Mouse (Mus musculus) ES-E14 (cell line): Measurements from ENCODE around the gene Sfta2. TPM values are rescaled to one million over a fixed set of nuclear protein-coding genes. Genes with fewer than 3 reads are reported as not detected.

Experiments
- DNase-seq: peaks from one replicate; pipeline ENCODE4 v3.0.0-alpha.2; 2013; ENCODE audit warnings: low read depth, low spot score
- H3K27ac ChIP-seq: 2 replicates; pipeline ENCODE4 v1.5.1; 2012; ENCODE audit warnings: low read depth, mild to moderate bottlenecking, low read length, moderate library complexity, mixed read lengths; ENCODE audit not compliant: poor library complexity, insufficient read depth, severe bottlenecking
- H3K36me3 ChIP-seq: 2 replicates; pipeline ENCODE4 v1.6.1; 2012; ENCODE audit warnings: mild to moderate bottlenecking, low read length, moderate library complexity, mixed read lengths; ENCODE audit not compliant: control insufficient read depth, poor library complexity, insufficient read depth, severe bottlenecking
- H3K4me1 ChIP-seq, 2 experiments: fragments of 150-350 bp in 1 of 2; sonication (generic) in 1 of 2; 2 replicates each; pipeline ENCODE4 v1.6.1; 2012; ENCODE audit warnings: low read length in 2 of 2, mild to moderate bottlenecking in 1 of 2, mixed read lengths in 1 of 2; ENCODE audit not compliant: control insufficient read depth in 2 of 2, insufficient read depth in 2 of 2, poor library complexity in 1 of 2
- H3K4me3 ChIP-seq, 2 experiments: fragments of 150-350 bp in 1 of 2; sonication (generic) in 1 of 2; 2 replicates each; pipeline ENCODE4 v1.5.1; 2012; ENCODE audit warnings: low read length in 2 of 2, low read depth in 1 of 2, mild to moderate bottlenecking in 1 of 2, mixed read lengths in 1 of 2; ENCODE audit not compliant: insufficient read depth in 1 of 2, poor library complexity in 1 of 2, severe bottlenecking in 1 of 2
- H3K9ac ChIP-seq: 2 replicates; pipeline ENCODE4 v1.6.1; 2012; ENCODE audit warnings: low read depth, mild to moderate bottlenecking, low read length, mixed read lengths; ENCODE audit not compliant: poor library complexity, insufficient read depth, severe bottlenecking
- H3K9me3 ChIP-seq: fragments of 150-350 bp; sonication (generic); 2 replicates; pipeline ENCODE4 v1.6.1; 2012; ENCODE audit warnings: low read depth, mild to moderate bottlenecking, low read length; ENCODE audit not compliant: control insufficient read depth, insufficient read depth
- CHD2 ChIP-seq: IDR thresholded peaks from 2 replicates; pipeline ENCODE4 v1.6.1; 2014; ENCODE audit warnings: mild to moderate bottlenecking, low read depth, low read length, inconsistent platforms
- HCFC1 ChIP-seq: IDR thresholded peaks from 2 replicates; pipeline ENCODE4 v1.6.1; 2012; ENCODE audit warnings: low read length, inconsistent platforms, borderline replicate concordance; ENCODE audit not compliant: insufficient read depth
- MAFK ChIP-seq: IDR thresholded peaks from 2 replicates; pipeline ENCODE4 v1.6.1; 2014; ENCODE audit warnings: mild to moderate bottlenecking, low read depth, low read length, inconsistent platforms; ENCODE audit not compliant: insufficient read depth
- ZC3H11A ChIP-seq: IDR thresholded peaks from 2 replicates; pipeline ENCODE4 v1.6.1; 2012; ENCODE audit warnings: low read depth, mild to moderate bottlenecking, inconsistent platforms, low read length, borderline replicate concordance
- ZNF384 ChIP-seq: IDR thresholded peaks from 2 replicates; pipeline ENCODE4 v1.6.1; 2012; ENCODE audit warnings: low read depth, low read length, inconsistent platforms
- in situ Hi-C, 2 experiments: fragments of 600-800 bp; cut with MboI; formaldehyde crosslinking; loops; one replicate each; pipeline ENCODE4 v1.15.1; 2025; ENCODE audit warnings: low sequenced_read_pairs in 2 of 2, inconsistent platforms in 1 of 2; ENCODE audit not compliant: unreplicated experiment in 2 of 2
- total RNA-seq: library from RNA; depleted of rRNA; stranded (reverse); fragments of 300-350 nt; gene quantifications from 2 replicates; pipeline ENCODE4 v1.2.3, GENCODE M21; 2012; rRNA removed

Gene Sfta2
- 0.53 TPM in 1 of 2 replicates, not detected in the other for total RNA-seq

- DNase-seq: no peak
- Histone ChIP-seq H3K27ac (no peak within 1 kb of the TSS; the same call in 1 of the 2 replicates), H3K4me1 (no peaks in the 10 kb centered on the region), H3K9ac (no peak within 1 kb of the TSS), H3K36me3 (no peaks in the 10 kb centered on the region), H3K9me3 (peaks cover 8% of the 10 kb centered on the region), H3K4me3 (no peak within 1 kb of the TSS)
- in situ Hi-C loops: no loop called here
- TF ChIP-seq ZC3H11A (no peak), HCFC1 (no peak), ZNF384 (no peak), CHD2 (no peak), MAFK (no peak)
Measured at GRCm38 (mm10) chr17:35601249-35601648, at the start of gene Sfta2. Gene Sfta2 (plus strand): TSS chr17:35601549.

- TF ChIP-seq CHD2: no peak
- in situ Hi-C loops: no loop called here
Measured at GRCm38 (mm10) chr17:35551881-35552414, 49.4 kb upstream of the Sfta2 start, which contains the start of gene Cdsn. Gene Cdsn (plus strand): TSS chr17:35552128.

GRCm38 (mm10) chr17:35554321-35554720 is 47.0 kb upstream of the Sfta2 start:
- H3K36me3 ChIP-seq: no peaks in the 10 kb centered on the region
- peak overlapping the region; percentile 79 for H3K9ac ChIP-seq
- H3K9me3 ChIP-seq: no peaks in the 10 kb centered on the region
- peak overlapping the region; percentile 70 to 72 for H3K4me3 ChIP-seq
- TF ChIP-seq MAFK (no peak), ZNF384 (peak; percentile 90), ZC3H11A (no peak), CHD2 (no peak)
- H3K27ac ChIP-seq: 0 out of 2 replicates have a peak overlapping the region, but pooled peaks have one; percentile 64
- in situ Hi-C loops: no loop called here
- no peak for DNase-seq
- peaks cover 0 to 32% of the 10 kb centered on the region in 2 experiments; a peak in 1 of 4 replicates for H3K4me1 ChIP-seq

More at GRCm38 (mm10) chr17:35551881-35552414, 49.4 kb upstream of the Sfta2 start, which contains the start of gene Cdsn:
- H3K9me3 ChIP-seq: no peaks in the 10 kb centered on the region
- H3K4me3 ChIP-seq: no peak within 1 kb of the TSS
- H3K4me1 ChIP-seq: peaks cover 2 to 31% of the 10 kb centered on the region in 2 experiments; a peak in 1 of 4 replicates
- H3K36me3 ChIP-seq: no peaks in the 10 kb centered on the region
- H3K27ac ChIP-seq: no peak within 1 kb of the TSS
- no peak within 1 kb of the TSS for H3K9ac ChIP-seq
- DNase-seq: no peak

GRCm38 (mm10) chr17:35554761-35555397 is 46.5 kb upstream of the Sfta2 start:
- H3K4me3 ChIP-seq: peak overlapping the region; percentile 70 to 72
- no peak for DNase-seq
- peak overlapping the region; percentile 79 for H3K9ac ChIP-seq
- H3K4me1 ChIP-seq: peaks cover 0 to 27% of the 10 kb centered on the region in 2 experiments; a peak in 1 of 4 replicates
- no peak for TF ChIP-seq ZC3H11A
- no peak for TF ChIP-seq CHD2
- no peak for TF ChIP-seq HCFC1
- no peak for TF ChIP-seq MAFK
- no peak for TF ChIP-seq ZNF384
- peak overlapping the region; percentile 64 for H3K27ac ChIP-seq
- in situ Hi-C loops: no loop called here
- H3K36me3 ChIP-seq: no peaks in the 10 kb centered on the region
- H3K9me3 ChIP-seq: no peaks in the 10 kb centered on the region
